Mouse (Mus musculus) gastrocnemius, adult 18-20 months (tissue): Measurements from ENCODE around the gene Acad11. TPM values are rescaled to one million over a fixed set of nuclear protein-coding genes. Genes with fewer than 3 reads are reported as not detected.

Experiments used
- DNase-seq: peaks from one replicate; pipeline ENCODE4 v3.0.0; 2021; ENCODE audit warnings: low spot score
- total RNA-seq, 2 experiments: library from RNA; stranded (reverse); gene quantifications; 2 replicates each; pipeline ENCODE4 v1.2.3; 2021

Gene Acad11
- total RNA-seq, 2 experiments from 2014 or later, result 48.3 to 51.8 TPM

GRCm38 (mm10) chr9:104079379-104079778 lies 16.2 kb downstream of the Acad11 start:
- peak; percentile 12 for DNase-seq

- DNase-seq, result no peak
Measured at GRCm38 (mm10) chr9:104080038-104080437, 16.9 kb downstream of the Acad11 start.

- no peak for DNase-seq
Measured at GRCm38 (mm10) chr9:104085730-104086429, 22.7 kb downstream of the Acad11 start.

- DNase-seq, result peak; percentile 7
Measured at GRCm38 (mm10) chr9:104088555-104088954, 25.4 kb downstream of the Acad11 start.

GRCm38 (mm10) chr9:104092945-104093344 lies 29.8 kb downstream of the Acad11 start:
- no peak for DNase-seq

GRCm38 (mm10) chr9:104098256-104098655 lies 35.1 kb downstream of the Acad11 start:
- no peak for DNase-seq

GRCm38 (mm10) chr9:104099060-104099459 lies 35.9 kb downstream of the Acad11 start:
- DNase-seq, result no peak

GRCm38 (mm10) chr9:104100822-104101221 lies 37.6 kb downstream of the Acad11 start:
- DNase-seq, result no peak

- no peak for DNase-seq
Measured at GRCm38 (mm10) chr9:104101458-104101857, 38.3 kb downstream of the Acad11 start.

- DNase-seq, result peak; percentile 17
Measured at GRCm38 (mm10) chr9:104102301-104102700, 39.1 kb downstream of the Acad11 start.

- DNase-seq, result no peak
Measured at GRCm38 (mm10) chr9:104102901-104103300, 39.7 kb downstream of the Acad11 start.

- no peak for DNase-seq
Measured at GRCm38 (mm10) chr9:104104986-104105385, 41.8 kb downstream of the Acad11 start.

- no peak for DNase-seq
Measured at GRCm38 (mm10) chr9:104106930-104107329, 43.8 kb downstream of the Acad11 start.

- DNase-seq, result no peak
Measured at GRCm38 (mm10) chr9:104107482-104107881, 44.3 kb downstream of the Acad11 start.

- no peak for DNase-seq
Measured at GRCm38 (mm10) chr9:104108571-104109143, 45.5 kb downstream of the Acad11 start.

- no peak for DNase-seq
Measured at GRCm38 (mm10) chr9:104109151-104109550, 46.0 kb downstream of the Acad11 start.

- no peak for DNase-seq
Measured at GRCm38 (mm10) chr9:104123101-104123500, 59.9 kb downstream of the Acad11 start.

- no peak for DNase-seq
Measured at GRCm38 (mm10) chr9:104123622-104124021, 60.4 kb downstream of the Acad11 start.

- no peak for DNase-seq
Measured at GRCm38 (mm10) chr9:104126833-104127232, 63.7 kb downstream of the Acad11 start, which contains the start of gene Ackr4. Gene Ackr4 (minus strand): TSS chr9:104126933.

- DNase-seq, result no peak
Measured at GRCm38 (mm10) chr9:104128110-104128509, 64.9 kb downstream of the Acad11 start.

- peak; percentile 32 for DNase-seq
Measured at GRCm38 (mm10) chr9:104130141-104130755, 67.1 kb downstream of the Acad11 start.

GRCm38 (mm10) chr9:104140351-104140750 lies 77.2 kb downstream of the Acad11 start:
- no peak for DNase-seq

- no peak for DNase-seq
Measured at GRCm38 (mm10) chr9:104142805-104143204, 79.6 kb downstream of the Acad11 start.
